Mouse (Mus musculus): Measurements from ENCODE around the gene Gpr107. TPM values are rescaled to one million over a fixed set of nuclear protein-coding genes. Genes with fewer than 3 reads are reported as not detected.
A peak's percentile ranks its signal among the peaks of the same experiment; 100 is the strongest.
"Not testable (repeated sequence)": the region's sequence is repeated elsewhere in the genome, so short reads cannot be mapped to it uniquely, and the experiment has no call there.

Gpr107 gene
- total RNA-seq, 1 experiment from 2014 or later, result 15.1 TPM

DNA sequence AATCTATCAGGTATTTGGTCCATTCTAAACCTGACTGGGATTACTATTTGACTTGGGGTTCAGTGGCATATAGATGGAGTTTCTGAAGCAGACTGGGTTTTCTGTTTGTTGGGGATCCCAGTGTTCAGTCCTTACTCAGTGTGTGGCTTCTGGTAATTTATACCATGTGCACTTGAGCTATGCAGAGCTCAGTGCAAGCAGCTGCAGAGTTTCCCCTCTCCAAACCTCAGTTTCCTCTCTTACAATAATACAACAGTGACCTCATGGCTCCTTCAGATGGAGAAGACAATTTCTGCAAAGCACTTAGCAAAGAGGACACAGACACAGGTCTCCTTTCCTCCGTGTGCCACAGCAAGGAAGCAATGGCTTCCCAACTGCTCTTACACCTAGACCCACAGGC lies 7.2 kb upstream of the Gpr107 start:
- ATAC-seq (replicated peaks; ENCODE audit: low read depth, poor library complexity, severe bottlenecking), result peak; percentile 28

DNA sequence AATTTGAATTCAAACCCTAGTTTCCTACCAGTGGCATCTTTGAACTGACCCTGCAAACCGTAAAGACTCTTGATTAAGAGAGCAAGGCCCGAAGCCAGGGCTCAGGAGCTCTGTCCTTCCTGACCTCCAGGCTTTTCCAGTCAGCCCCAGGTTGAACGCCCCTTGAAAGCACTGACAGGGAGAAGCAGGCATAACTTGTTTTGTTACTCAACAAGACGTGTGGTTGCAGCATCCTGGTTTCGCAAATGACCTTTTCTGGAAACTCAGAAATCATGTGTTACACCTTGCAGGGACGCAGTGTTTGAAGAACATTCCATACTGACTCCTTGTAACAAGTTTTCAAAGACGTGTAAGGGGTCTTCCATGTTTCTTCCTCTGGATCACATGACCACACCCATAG lies 5.1 kb upstream of the Gpr107 start:
- ATAC-seq (replicated peaks; ENCODE audit: low read depth, poor library complexity, severe bottlenecking), result no peak

DNA sequence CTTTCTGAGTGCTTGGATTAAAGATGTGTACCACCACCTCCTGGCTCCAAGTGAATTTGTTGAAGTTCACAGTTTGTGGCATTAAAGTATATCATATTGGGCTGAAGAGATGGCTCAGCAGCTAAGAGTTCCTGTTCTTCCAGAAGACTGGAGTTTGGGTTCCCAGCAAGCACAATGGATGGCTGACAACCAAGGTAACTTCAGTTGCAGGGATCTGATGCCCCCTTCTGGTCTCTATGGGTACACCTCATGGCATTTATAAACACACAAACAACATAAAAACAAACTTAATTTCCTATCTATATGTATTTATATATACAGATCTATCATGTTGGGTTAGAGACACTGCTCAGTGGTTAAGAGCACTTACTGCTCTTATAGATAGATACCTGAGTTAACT lies 1.4 kb upstream of the Gpr107 start:
- ATAC-seq (replicated peaks; ENCODE audit: low read depth, poor library complexity, severe bottlenecking), result peak; percentile 47

DNA sequence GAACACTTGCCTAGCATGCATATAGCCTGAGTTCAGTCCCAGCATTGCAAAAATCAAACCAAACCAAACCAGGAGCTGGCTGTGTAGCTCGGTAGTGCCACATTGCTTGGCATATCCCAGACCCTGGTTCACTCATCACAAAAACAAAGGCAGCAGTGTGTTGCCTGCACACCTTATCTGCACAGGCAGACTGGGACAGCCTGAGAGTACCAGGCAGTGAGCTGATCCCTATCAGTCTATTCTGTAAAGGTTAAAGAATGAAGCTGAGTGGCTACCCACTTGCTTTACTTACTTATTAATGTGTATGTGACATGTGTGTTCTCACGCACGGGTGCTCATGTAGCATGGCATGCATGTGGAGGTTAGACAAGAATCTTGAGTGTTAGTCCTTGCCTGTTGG lies 4.7 kb downstream of the Gpr107 start:
- ATAC-seq (replicated peaks; ENCODE audit: low read depth, poor library complexity, severe bottlenecking), result no peak

DNA sequence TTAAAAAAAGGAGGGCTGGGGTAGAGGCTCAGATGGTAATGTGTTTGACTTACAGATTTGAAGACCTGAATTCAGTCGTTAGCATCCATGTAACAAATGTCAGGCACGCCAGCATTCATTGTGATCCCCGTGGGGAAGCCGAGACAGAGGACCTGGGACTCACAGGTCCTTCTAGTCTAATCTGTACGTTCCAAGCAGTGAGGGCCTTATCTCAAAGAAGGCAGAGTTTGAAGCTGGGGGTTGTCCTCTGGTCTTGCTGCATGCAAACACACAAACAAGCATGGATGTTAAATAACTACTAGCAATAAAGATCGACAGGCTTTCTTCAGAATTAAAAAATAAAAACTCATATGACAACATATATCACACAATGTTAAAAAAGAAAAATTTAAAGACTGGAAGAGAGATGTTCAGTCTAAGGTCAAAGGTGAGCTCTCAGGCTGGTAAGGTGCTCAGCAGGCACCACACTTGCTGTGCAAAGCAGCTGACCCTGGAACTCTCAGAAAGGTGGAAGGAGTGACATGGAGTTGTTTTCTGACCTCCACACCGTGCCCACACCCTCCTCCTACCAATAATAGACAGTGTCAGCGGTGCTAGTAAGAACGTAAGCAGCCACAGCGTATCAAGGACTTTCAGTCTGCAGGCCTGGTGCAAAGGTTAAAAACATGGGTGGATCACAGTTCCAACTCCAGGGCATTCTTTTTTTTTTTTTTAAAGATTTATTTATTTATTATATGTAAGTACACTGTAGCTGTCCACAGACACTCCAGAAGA lies 8.2 kb downstream of the Gpr107 start:
- ATAC-seq (replicated peaks; ENCODE audit: low read depth, poor library complexity, severe bottlenecking), result no peak

DNA sequence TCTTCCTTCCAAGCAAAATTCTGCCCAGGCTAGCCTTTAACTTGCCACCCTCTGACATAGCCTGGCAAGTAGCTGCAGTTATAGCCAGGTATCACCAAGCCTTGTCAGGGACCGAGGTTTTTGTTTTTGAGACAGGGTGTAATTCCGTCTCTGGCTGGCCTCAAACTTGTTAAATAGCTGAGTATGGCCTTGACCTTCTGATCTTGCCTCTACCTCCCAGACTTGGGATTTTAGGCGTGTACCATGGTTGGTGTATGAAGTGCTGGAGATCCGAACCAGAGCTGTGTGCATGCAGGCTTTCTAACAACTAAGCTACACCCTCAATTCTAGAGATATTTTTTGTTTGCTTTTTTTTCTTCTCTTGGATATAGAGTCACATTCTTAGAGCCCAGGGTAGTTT lies 9.5 kb downstream of the Gpr107 start:
- ATAC-seq (replicated peaks; ENCODE audit: low read depth, poor library complexity, severe bottlenecking), result no peak

DNA sequence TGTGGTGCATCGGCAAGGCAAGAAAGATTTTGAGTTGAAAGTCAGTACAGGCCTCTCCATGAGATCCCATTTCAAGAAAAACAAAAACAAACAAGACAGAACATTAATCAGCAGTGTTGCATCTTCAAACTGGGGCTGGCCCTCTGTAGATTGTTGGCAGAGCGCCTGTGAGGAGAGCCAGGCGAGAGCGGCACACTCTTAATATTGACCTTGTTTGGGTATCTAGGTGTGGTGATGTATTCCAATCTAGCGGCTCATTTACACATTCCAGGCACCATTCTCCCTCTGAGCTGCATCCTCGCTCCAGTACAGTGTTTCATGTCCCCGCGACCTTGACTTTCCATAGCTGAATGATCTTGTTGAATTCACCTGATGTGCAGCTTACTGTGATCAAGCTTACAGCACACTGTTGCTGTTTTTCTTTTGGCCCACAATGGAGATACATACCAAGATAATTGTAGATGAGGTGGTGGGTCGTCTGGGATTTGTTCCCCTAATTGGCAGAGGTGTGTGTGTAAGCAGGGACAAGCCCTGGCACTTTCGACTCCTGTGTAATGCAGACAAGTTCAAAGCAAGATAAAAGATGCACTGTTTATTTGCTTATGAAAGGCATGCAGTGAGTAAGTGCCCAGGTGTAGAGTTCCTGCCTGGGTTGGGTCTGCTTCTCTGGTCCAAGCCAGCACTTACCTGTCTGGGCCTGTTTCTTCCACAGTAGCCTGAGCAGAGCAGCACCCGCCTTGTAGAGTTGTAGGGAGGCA lies 11.4 kb downstream of the Gpr107 start:
- no peak for ATAC-seq (replicated peaks; ENCODE audit: low read depth, poor library complexity, severe bottlenecking)

DNA sequence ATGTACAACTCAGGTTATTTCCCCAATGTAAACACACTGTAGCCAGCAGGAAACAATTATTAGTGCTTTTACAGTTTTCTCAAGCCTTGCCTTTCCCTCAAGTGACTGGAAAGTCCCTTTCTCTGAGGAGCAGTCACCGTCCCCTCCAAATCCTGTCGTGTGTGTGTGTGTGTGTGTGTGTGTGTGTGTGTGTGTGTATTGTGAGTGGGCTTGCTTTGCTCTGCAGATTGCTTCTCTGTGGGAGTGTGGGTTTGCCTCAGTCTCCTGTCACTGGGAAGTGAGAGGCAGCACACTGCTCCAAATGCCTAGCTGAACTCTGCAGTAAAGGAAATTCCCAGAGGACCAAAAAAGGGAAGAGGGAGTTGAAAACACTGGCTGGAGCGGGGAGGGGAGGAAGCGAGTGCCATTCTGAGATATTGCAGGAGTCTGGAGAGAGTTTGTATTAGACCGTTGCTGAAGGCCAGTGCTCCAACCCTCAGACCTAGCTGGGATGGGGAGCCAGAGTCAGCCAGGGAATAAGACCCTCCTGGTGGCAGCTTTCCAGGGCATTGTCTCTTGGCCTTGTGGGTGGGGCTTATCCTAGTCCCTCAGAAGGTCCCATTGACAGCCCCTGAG lies 12.8 kb downstream of the Gpr107 start:
- no peak for ATAC-seq (replicated peaks; ENCODE audit: low read depth, poor library complexity, severe bottlenecking)

DNA sequence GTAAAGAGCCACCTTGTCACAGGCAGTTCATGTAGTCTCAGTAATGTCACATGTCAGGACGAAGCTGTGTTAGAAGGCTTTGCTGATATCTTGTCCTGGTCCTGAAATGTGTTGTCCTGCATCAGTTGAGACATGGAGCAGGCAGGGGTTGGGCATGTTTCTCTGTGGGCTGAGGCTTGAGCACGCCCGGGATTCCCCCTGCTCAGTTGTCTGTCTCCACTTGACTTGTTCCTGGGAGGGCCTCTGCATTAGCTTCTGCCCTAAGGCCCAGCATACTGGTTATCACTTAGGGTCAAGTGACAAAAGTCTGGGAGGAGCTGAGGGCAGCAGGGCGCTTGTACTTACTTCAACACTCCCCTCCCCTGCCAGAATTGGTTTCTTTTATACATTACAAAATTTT lies 13.4 kb downstream of the Gpr107 start:
- ATAC-seq (replicated peaks; ENCODE audit: low read depth, poor library complexity, severe bottlenecking), result no peak

DNA sequence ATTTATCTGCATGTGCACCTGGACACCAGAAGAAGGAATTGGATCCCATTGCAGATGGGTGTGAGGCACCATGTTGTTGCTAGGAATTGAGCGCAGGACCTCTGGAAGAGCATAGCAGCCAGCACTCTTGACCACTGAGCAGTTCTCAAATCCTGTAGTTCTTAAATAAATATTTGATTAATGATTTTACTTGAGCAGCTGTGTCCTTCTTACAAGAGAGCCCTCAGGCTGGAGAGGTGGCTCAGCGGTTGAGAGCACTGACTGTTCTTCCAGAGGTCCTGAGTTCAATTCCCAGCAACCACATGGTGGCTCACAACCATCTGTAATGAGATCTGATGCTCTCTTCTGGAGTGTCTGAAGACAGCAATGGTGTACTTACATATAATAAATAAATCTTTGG lies 15.5 kb downstream of the Gpr107 start:
- ATAC-seq (replicated peaks; ENCODE audit: low read depth, poor library complexity, severe bottlenecking), result not testable (repeated sequence)

DNA sequence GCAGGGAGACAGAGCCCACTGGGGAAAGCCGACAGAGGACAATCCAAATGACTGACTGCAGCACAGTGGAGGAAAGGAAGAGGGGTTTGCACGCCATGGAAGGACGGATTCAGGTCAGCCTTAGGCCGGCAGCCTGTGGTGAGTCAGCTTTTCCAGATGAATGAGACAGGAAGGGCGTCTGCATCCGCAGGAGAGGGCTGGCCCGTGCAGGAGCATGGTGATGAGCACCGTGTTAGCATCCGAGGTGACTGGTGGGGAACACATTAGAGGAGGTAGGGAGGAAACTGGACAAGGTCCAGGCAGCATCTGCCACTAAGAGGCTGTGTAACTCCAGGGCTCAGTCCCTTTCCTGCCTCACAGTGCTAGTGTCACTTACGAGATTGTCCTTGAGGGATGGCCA lies 16.9 kb downstream of the Gpr107 start:
- no peak for ATAC-seq (replicated peaks; ENCODE audit: low read depth, poor library complexity, severe bottlenecking)

DNA sequence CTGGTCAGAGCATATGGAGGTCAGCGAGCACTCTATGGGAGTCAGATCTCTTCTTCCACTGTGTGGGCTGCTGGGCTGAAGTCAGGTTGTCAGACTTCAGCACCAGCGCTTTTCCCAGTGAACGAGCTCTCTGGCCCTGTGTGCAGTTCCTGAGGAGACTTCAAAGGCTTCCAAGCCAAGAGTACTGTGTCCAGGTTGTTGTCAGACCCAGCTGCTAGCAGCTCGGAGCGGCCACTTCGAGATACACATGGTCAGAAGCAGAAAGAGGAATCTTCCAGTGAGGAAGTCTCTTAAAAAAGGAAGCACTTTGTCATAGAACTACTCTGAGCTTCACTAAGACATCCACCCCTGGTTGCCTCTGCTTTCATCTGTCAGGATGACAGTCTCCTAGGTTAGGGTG lies 18.0 kb downstream of the Gpr107 start:
- ATAC-seq (replicated peaks; ENCODE audit: low read depth, poor library complexity, severe bottlenecking), result peak; percentile 45; the same call in 1 of the 2 replicates

DNA sequence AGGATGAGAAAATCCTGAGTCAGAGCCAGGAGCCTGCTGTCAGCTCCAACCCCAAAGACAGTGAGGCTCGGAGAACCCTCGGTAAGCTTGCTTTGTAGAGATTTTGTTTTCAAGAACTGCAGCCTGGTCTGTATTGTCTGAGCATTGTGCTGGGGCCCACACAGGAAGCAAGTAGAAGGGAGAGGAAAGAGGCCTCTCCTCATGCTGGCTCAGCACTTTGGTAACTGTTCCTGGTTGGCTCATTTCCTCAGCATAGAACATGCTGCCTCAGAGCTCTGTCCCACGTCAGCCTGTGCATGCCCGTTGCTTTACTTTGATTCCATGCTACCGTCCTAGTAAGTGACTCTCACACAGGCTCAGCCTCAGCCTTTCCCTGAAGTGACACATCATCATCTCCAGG lies 19.9 kb downstream of the Gpr107 start:
- ATAC-seq (replicated peaks; ENCODE audit: low read depth, poor library complexity, severe bottlenecking), result peak; percentile 52; the same call in 1 of the 2 replicates

DNA sequence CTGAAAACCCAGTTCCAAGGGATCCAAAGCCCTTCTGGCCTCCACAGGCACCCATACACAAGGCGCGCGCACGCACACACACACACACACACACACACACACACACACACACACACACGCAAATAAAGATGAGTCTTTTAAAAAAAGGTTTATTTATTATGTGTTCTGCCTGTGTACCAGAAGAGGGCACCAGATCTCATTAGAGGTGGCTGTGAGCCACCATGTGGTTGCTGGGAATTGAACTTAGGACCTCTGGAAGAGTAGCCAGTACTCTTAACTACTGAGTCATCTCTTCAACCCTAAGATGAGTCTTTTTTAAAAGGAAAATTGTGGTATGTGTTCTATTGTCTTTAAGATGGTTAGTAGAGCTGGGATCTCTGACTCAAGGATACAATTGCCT lies 20.4 kb downstream of the Gpr107 start:
- no peak for ATAC-seq (replicated peaks; ENCODE audit: low read depth, poor library complexity, severe bottlenecking)

DNA sequence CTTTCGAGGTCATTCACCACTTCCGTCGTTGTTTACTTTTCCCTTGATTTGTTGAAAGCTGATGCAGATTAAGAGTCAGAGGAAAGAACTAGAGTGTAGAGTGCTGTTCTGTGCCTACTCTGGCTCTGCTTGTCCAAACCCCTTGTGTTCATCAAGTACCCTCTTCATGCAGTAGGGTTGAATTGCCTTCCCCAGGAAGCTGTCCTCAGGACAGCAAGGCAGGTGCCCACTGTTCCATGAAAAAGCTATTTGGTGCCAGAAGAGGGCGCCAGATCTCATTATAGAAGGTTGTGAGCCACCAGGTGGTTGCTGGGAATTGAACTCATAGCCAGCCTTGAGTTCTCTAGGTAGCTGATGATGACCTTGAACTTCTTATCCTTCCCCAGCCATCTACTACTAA lies 21.2 kb downstream of the Gpr107 start:
- ATAC-seq (replicated peaks; ENCODE audit: low read depth, poor library complexity, severe bottlenecking), result no peak

DNA sequence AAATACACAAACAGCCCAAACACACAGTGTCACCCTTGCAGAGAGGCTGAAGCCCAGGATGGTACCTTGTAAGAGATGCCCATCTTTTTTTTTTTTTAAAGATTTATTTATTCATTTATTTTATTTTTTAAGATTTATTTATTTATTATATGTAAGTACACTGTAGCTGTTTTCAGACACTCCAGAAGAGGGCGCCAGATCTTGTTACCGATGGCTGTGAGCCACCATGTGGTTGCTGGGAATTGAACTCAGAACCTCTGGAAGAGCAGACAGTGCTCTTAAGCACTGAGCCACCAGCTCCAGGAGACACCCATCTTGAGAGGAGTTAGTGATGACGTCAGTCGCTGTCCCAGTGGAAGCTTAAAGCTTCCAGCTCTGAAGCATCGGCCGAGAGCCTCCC lies 26.5 kb downstream of the Gpr107 start:
- not testable (repeated sequence) for ATAC-seq (replicated peaks; ENCODE audit: low read depth, poor library complexity, severe bottlenecking)

DNA sequence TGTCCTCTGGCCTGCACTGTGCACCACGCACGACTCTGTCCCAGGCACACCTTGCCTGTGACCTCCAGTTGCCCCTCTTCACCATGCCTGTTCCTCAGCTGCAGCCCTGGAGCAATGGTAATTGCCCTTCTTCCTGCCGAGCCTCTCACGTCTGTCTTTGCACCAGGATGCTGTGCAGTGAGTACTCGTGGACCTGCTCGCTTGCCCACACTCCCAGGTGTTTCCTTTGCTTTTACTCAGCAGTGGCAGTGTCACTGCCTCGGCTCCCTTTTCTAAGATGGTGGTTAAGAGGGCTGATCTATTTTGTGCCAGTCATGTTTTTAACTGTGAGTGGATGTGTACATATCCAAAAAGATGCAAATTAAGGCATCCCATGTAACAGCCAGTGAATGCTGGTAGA lies 27.4 kb downstream of the Gpr107 start:
- no peak for ATAC-seq (replicated peaks; ENCODE audit: low read depth, poor library complexity, severe bottlenecking)

DNA sequence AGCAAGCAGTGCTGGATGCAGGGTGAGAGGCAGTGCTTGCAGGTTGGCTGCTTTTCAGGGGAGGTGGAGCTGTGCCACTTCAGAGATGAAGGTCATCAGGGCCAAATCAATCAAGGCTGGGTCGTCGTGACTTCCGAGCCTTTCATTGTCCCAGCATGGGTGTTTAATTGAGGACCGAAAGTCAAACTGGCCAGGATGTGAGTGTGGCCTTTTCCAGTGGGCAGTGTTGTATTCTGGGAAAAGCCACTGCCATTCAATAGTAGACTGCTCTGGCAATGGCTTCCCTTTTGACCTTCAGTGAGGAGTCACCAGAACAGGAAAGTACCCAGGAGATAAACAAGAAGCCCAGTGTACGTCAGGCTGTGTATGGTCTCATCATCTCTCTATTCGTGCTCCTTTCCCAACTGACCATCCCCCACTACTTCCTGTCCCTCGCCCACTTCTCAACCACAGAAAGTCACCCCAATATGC lies 28.0 kb downstream of the Gpr107 start:
- ATAC-seq (replicated peaks; ENCODE audit: low read depth, poor library complexity, severe bottlenecking), result no peak

DNA sequence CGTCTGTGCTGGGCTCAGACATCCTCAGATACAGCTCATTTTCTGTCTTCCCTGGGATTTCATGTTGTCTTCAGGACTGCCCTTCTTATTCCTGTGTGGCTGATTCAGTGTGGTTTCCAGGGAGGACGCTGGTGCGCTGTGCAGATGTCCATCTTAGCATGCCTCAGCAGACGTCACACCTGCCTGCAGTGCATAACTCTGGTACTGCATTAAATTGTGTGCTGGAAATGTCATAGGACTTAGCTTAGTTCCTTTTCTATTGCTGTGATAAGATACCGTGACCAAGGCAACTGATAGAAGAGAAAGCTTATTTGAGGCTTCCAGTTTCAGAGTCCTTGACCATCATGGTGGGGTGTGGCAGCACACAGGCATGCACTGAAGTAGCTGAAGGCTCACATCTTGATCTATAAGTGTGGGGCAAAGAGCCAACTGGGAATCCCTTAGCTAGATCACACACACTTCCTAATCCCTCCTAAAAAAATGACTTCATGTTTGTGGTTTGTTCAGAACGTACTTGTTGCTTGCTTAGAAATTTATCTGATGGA lies 30.7 kb downstream of the Gpr107 start:
- no peak for ATAC-seq (replicated peaks; ENCODE audit: low read depth, poor library complexity, severe bottlenecking)

DNA sequence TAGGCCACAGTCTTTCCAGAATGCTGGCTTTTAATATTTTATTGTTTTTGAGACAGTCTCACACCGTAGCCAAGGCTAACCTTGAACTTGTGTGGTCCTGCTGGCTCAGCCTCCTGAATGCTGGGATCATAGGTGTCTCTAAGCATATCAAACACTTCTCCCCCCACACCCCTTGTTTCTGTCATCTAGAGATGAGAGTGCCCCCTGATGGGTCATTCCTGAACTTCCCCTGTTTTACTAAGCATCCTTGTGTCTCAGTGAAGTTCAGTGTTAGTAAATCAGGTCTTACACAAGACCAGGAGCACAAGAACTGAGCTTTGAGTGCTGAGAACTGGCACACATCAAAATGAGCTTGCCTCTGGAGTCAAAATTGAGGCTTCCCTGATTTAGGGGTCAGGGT lies 31.7 kb downstream of the Gpr107 start:
- ATAC-seq (replicated peaks; ENCODE audit: low read depth, poor library complexity, severe bottlenecking), result no peak

DNA sequence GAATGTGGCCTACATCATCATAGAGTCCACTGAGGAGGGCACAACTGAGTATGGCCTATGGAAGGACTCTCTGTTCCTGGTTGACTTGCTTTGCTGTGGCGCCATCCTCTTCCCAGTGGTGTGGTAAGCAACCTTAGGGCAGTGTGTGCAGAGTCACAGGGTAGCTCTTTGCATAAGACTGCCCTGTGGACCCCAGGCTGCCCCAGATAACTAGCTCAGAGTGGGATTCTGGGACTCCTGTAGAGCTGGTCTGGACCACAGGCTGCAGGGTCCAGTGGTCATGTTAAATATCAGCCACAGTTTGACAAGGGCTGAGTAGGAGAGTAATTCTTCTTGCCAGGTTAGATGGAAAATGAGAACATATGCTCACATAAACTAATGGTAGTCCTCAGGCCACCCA lies 36.6 kb downstream of the Gpr107 start:
- ATAC-seq (replicated peaks; ENCODE audit: low read depth, poor library complexity, severe bottlenecking), result no peak
